ENCODE assay signal across 8 mouse cellular contexts in the genomic region with DNA sequence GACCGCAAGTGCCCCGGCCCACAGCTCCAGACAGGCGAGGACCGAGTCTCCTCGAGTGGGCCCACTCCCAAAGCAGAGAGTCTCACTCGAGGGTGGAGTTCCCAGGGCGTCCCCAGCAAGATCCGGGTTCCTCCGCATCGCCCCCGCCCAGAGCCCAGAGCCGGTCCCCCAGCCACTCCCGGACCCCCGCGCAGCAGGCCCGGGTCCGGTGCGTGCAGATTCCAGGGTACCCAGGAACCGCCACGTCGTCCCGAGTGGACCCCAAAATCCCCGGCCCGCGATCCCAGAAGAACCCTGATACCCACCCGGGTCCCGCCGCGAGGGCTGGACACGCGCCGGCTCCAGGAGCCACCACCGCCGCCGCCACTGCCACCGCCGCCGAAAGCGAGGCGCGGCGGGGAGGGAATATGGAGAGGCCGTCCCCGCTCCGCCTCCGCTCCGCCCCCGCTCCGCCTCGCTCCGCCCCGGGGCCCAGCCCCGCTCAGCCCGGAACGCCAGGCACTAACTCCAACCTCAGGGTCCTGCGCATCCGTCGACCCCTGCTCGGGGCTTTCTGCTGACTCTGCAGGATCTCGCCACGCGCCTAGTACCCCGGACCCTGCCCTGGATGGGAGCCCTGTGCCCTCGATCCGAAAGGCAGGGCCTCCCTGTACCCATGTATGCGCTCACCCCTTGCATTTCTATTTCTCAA. TPM values are rescaled to one million over a fixed set of nuclear protein-coding genes. Genes with fewer than 3 reads are reported as not detected.
DNase-seq lines count a peak whose midpoint lies in the region; ATAC-seq and TF ChIP-seq lines count a peak whose summit lies in the region.

Tbc1d16 (minus strand) TSS at position 409 of the 691 bp plus-strand sequence.
Ccdc40 (plus strand) TSS at position 482 of the 691 bp plus-strand sequence.

- no peaks in the 10 kb centered on the region for H3K36me3 ChIP-seq in erythroblast, embryonic 14.5 days (ENCODE audit: control insufficient read depth)
- H3K36me3 ChIP-seq in hindbrain, embryonic 16.5 days (ENCODE audit: control insufficient read depth, insufficient read depth, low read length), result no peaks in the 10 kb centered on the region
- H3K36me3 ChIP-seq in limb, embryonic 10.5 days, result no peaks in the 10 kb centered on the region

- H3K27me3 ChIP-seq in erythroblast, embryonic 14.5 days (ENCODE audit: control insufficient read depth), result peaks cover 57% of the 10 kb centered on the region
- no peaks in the 10 kb centered on the region for H3K27me3 ChIP-seq in cerebellum, adult 2 months (ENCODE audit: control insufficient read depth, insufficient read depth, low read length)
- H3K27me3 ChIP-seq in hindbrain, embryonic 16.5 days (replicated peaks; ENCODE audit: control insufficient read depth, insufficient read depth, low read length), result no peaks in the 10 kb centered on the region
- no peaks in the 10 kb centered on the region for H3K27me3 ChIP-seq in limb, embryonic 10.5 days (ENCODE audit: low read depth, poor library complexity, severe bottlenecking)

- peak within 1 kb of the TSS; percentile 51 for H3K4me3 ChIP-seq in erythroblast, embryonic 14.5 days (replicated peaks)
- H3K4me3 ChIP-seq in cerebellum, adult 2 months (replicated peaks; ENCODE audit: insufficient read depth, low read depth, low read length), result peak within 1 kb of the TSS; percentile 74
- H3K4me3 ChIP-seq in gastrocnemius, adult 2 months, result peak within 1 kb of the TSS; percentile 96
- peak within 1 kb of the TSS; percentile 84 for H3K4me3 ChIP-seq in hindbrain, embryonic 16.5 days (ENCODE audit: low read length)
- H3K4me3 ChIP-seq in limb, embryonic 10.5 days, result peak within 1 kb of the TSS; percentile 90

- peak within 1 kb of the TSS; percentile 88 for H3K9ac ChIP-seq in hindbrain, embryonic 16.5 days (ENCODE audit: low read depth, low read length)

- peaks cover 14% of the 10 kb centered on the region for H3K4me1 ChIP-seq in erythroblast, embryonic 14.5 days (ENCODE audit: control insufficient read depth)
- H3K4me1 ChIP-seq in cerebellum, adult 2 months (ENCODE audit: control insufficient read depth, insufficient read depth, low read length), result peaks cover 23% of the 10 kb centered on the region
- peaks cover 42% of the 10 kb centered on the region for H3K4me1 ChIP-seq in hindbrain, embryonic 16.5 days (ENCODE audit: control insufficient read depth, insufficient read depth, low read depth, low read length)
- H3K4me1 ChIP-seq in limb, embryonic 10.5 days, result peaks cover 50% of the 10 kb centered on the region

- WGBS in cerebellum, adult 2 months, result under 1% methylated on average over 62 of the region's 66 CpGs
- WGBS in hindbrain, embryonic 16.5 days, result under 1% methylated on average over 41 of the region's 66 CpGs
- WGBS in limb, embryonic 10.5 days, result under 1% methylated on average over 66 of the region's 66 CpGs

- TF ChIP-seq CTCF in cerebellum, adult 2 months (IDR thresholded peaks at IDR 0.05; ENCODE audit: borderline replicate concordance, insufficient read depth, low read depth, low read length), result no peak
- no peak for TF ChIP-seq CTCF in gastrocnemius, adult 2 months (IDR thresholded peaks at IDR 0.05)

- peak within 1 kb of the TSS; percentile 53 for H3K27ac ChIP-seq in cerebellum, adult 2 months (ENCODE audit: insufficient read depth, low read length)
- H3K27ac ChIP-seq in gastrocnemius, adult 2 months, result peak within 1 kb of the TSS; percentile 94
- peak within 1 kb of the TSS; percentile 84 for H3K27ac ChIP-seq in hindbrain, embryonic 16.5 days (ENCODE audit: low read depth, low read length)
- peak within 1 kb of the TSS; percentile 94 for H3K27ac ChIP-seq in limb, embryonic 10.5 days

- ATAC-seq in erythroblast, adult 5-6 weeks (replicated peaks; ENCODE audit: low FRiP score, poor library complexity, severe bottlenecking), result no peak
- peak; percentile 85 for ATAC-seq in hindbrain, embryonic 16.5 days

- TF ChIP-seq POLR2A in cerebellum, adult 2 months (IDR thresholded peaks at IDR 0.05; ENCODE audit: borderline replicate concordance, insufficient read depth, low read length), result peak; percentile 50; the same call in 1 of the 2 replicates

- intact Hi-C loops in gastrocnemius, adult 2 months (cut with DNase I), result no loop called here

- peak within 1 kb of the TSS; percentile 100 for H3K4me2 ChIP-seq in hindbrain, embryonic 16.5 days (ENCODE audit: low read length)

- H3K9me3 ChIP-seq in erythroblast, embryonic 14.5 days (ENCODE audit: control insufficient read depth, low read length), result no peaks in the 10 kb centered on the region
- no peaks in the 10 kb centered on the region for H3K9me3 ChIP-seq in hindbrain, embryonic 16.5 days (ENCODE audit: control insufficient read depth, low read length)
- H3K9me3 ChIP-seq in limb, embryonic 10.5 days (replicated peaks), result no peaks in the 10 kb centered on the region

- peak; percentile 72 to 77 for DNase-seq in cerebellum, adult 2 months
- DNase-seq in gastrocnemius, adult 2 months, result peak; percentile 85
- DNase-seq in limb, embryonic 10.5 days (ENCODE audit: low spot score), result peak; percentile 89
- peak; percentile 86 for DNase-seq in mesoderm, embryonic 11.5 days (ENCODE audit: low read depth, low spot score)
- DNase-seq in spleen, adult 18-20 months, result peak; percentile 34 to 67

RNA-seq across cellular contexts. Expression of gene Tbc1d16, which starts in this region (rescaled TPM):
- polyA plus RNA-seq in erythroblast, embryonic 14.5 days (2012), result 0.01 TPM in 2 replicates
- total RNA-seq in erythroblast, adult 5-6 weeks (2015; ENCODE audit: low replicate concordance), result 0.38 TPM in 1 of 2 replicates, not detected in the other
- 0.09 and 0.42 TPM in 2 replicates for total RNA-seq in erythroblast, adult 5-6 weeks (2017; ENCODE audit: low replicate concordance)
- 32.5 and 37.8 TPM in 2 replicates for polyA plus RNA-seq in cerebellum, adult 2 months (2012; rRNA removed)
- 10 to 100 TPM; 30.7 to 36.6 TPM for total RNA-seq in gastrocnemius, adult 2 months (2021)
- polyA plus RNA-seq in hindbrain, embryonic 16.5 days (2015; fragmentation: Nextera tagmentation; extraction: Ambion mirVana), result 47.9 and 54.9 TPM in 2 replicates
- polyA plus RNA-seq in limb, embryonic 10.5 days (2016; fragmentation: Nextera tagmentation; extraction: Ambion mirVana), result 19.6 and 20.2 TPM in 2 replicates

RNA-seq across cellular contexts. Expression of gene Ccdc40, which starts in this region (rescaled TPM):
- polyA plus RNA-seq in erythroblast, embryonic 14.5 days (2012), result 0.07 TPM in 1 of 2 replicates, not detected in the other
- total RNA-seq in erythroblast, adult 5-6 weeks (2015; ENCODE audit: low replicate concordance), result not detected in 2 replicates
- 0.56 and 1.5 TPM in 2 replicates for total RNA-seq in erythroblast, adult 5-6 weeks (2017; ENCODE audit: low replicate concordance)
- polyA plus RNA-seq in cerebellum, adult 2 months (2012; rRNA removed), result 1.9 and 2.4 TPM in 2 replicates
- total RNA-seq in gastrocnemius, adult 2 months (2021), result not detected
- 16.5 and 17.2 TPM in 2 replicates for polyA plus RNA-seq in hindbrain, embryonic 16.5 days (2015; fragmentation: Nextera tagmentation; extraction: Ambion mirVana)
- polyA plus RNA-seq in limb, embryonic 10.5 days (2016; fragmentation: Nextera tagmentation; extraction: Ambion mirVana), result 9.8 and 12.8 TPM in 2 replicates

Comparison
In these comparisons a context has a peak if more than half of its experiments do, and no peak if none do; other contexts are left out.
1. RNA of gene Tbc1d16 (total RNA-seq): 30.7 to 36.6 TPM in gastrocnemius, adult 2 months; 0.09 to 0.42 TPM in erythroblast, adult 5-6 weeks; every median in the first group is over 10 times any median in the second.
2. RNA of gene Tbc1d16 (polyA plus RNA-seq): 47.9 to 54.9 TPM in hindbrain, embryonic 16.5 days, 32.5 to 37.8 TPM in cerebellum, adult 2 months and 19.6 to 20.2 TPM in limb, embryonic 10.5 days; 0.01 TPM in erythroblast, embryonic 14.5 days; every median in the first group is over 10 times any median in the second.
3. Peak in every context shown above with its lines, with median percentiles within 50 percentile points of each other: H3K4me3 ChIP-seq, DNase-seq and H3K27ac ChIP-seq.